Mouse (Mus musculus): ENCODE measurements around the gene Kyat1. TPM values are rescaled to one million over a fixed set of nuclear protein-coding genes. Genes with fewer than 3 reads are reported as not detected.

The Kyat1 gene
- polyA plus RNA-seq, 1 experiment from 2014 or later = 15.6 TPM

- no peak overlapping the region for H3K4me2 ChIP-seq (ENCODE audit: low read length)
- WGBS = 78% methylated on average over 4 of the region's 4 CpGs
- H3K9ac ChIP-seq (ENCODE audit: low read length) = no peak overlapping the region
- no peaks in the 10 kb centered on the region for H3K9me3 ChIP-seq (ENCODE audit: control insufficient read depth, low read length)
- H3K27me3 ChIP-seq (replicated peaks; ENCODE audit: control insufficient read depth, insufficient read depth, low read length) = no peaks in the 10 kb centered on the region
- peaks cover 5% of the 10 kb centered on the region for H3K4me1 ChIP-seq (replicated peaks; ENCODE audit: control insufficient read depth, insufficient read depth, low read length)
- DNase-seq (ENCODE audit: low spot score) (no peak), ATAC-seq (replicated peaks; ENCODE audit: low FRiP score, low TSS enrichment, low read depth) (no peak)
- H3K36me3 ChIP-seq (ENCODE audit: control insufficient read depth, insufficient read depth, low read length) = no peaks in the 10 kb centered on the region
- H3K4me3 ChIP-seq (ENCODE audit: low read depth, low read length) = no peak overlapping the region
- H3K27ac ChIP-seq (ENCODE audit: low read depth) = no peak overlapping the region
Measured at GRCm38 (mm10) chr2:30207401-30207800, 1.8 kb upstream of the Kyat1 start.

- peaks cover 8% of the 10 kb centered on the region for H3K4me1 ChIP-seq (replicated peaks; ENCODE audit: control insufficient read depth, insufficient read depth, low read length)
- no peaks in the 10 kb centered on the region for H3K36me3 ChIP-seq (ENCODE audit: control insufficient read depth, insufficient read depth, low read length)
- peak overlapping the region; percentile 45 for H3K9ac ChIP-seq (ENCODE audit: low read length)
- no peaks in the 10 kb centered on the region for H3K9me3 ChIP-seq (ENCODE audit: control insufficient read depth, low read length)
- ATAC-seq (replicated peaks; ENCODE audit: low FRiP score, low TSS enrichment, low read depth) (peak; percentile 82), DNase-seq (ENCODE audit: low spot score) (no peak)
- peak overlapping the region; percentile 75 for H3K4me2 ChIP-seq (ENCODE audit: low read length)
- WGBS = 2% methylated on average over 13 of the region's 13 CpGs
- peak overlapping the region; percentile 59 for H3K4me3 ChIP-seq (ENCODE audit: low read depth, low read length)
- H3K27me3 ChIP-seq (replicated peaks; ENCODE audit: control insufficient read depth, insufficient read depth, low read length) = no peaks in the 10 kb centered on the region
- H3K27ac ChIP-seq (ENCODE audit: low read depth) = peak overlapping the region; percentile 49; the same call in 1 of the 2 replicates
Measured at GRCm38 (mm10) chr2:30205255-30205628, 405 bp downstream of the Kyat1 start.

GRCm38 (mm10) chr2:30203439-30203838 is 2.2 kb downstream of the Kyat1 start:
- Histone ChIP-seq H3K9ac (ENCODE audit: low read length) (no peak overlapping the region), H3K4me1 (replicated peaks; ENCODE audit: control insufficient read depth, insufficient read depth, low read length) (peaks cover 8% of the 10 kb centered on the region), H3K9me3 (ENCODE audit: control insufficient read depth, low read length) (no peaks in the 10 kb centered on the region), H3K27ac (ENCODE audit: low read depth) (no peak overlapping the region), H3K36me3 (ENCODE audit: control insufficient read depth, insufficient read depth, low read length) (no peaks in the 10 kb centered on the region), H3K4me2 (ENCODE audit: low read length) (no peak overlapping the region), H3K4me3 (ENCODE audit: low read depth, low read length) (no peak overlapping the region), H3K27me3 (replicated peaks; ENCODE audit: control insufficient read depth, insufficient read depth, low read length) (no peaks in the 10 kb centered on the region)
- WGBS = 77% methylated on average over 7 of the region's 7 CpGs
- ATAC-seq (replicated peaks; ENCODE audit: low FRiP score, low TSS enrichment, low read depth) (no peak), DNase-seq (ENCODE audit: low spot score) (no peak)

- H3K9me3 ChIP-seq (ENCODE audit: control insufficient read depth, low read length) = no peaks in the 10 kb centered on the region
- peak overlapping the region; percentile 38 for H3K27ac ChIP-seq (ENCODE audit: low read depth)
- DNase-seq (ENCODE audit: low spot score) (no peak), ATAC-seq (replicated peaks; ENCODE audit: low FRiP score, low TSS enrichment, low read depth) (no peak)
- WGBS = 58% methylated on average over 5 of the region's 5 CpGs
- peaks cover 8% of the 10 kb centered on the region for H3K4me1 ChIP-seq (replicated peaks; ENCODE audit: control insufficient read depth, insufficient read depth, low read length)
- no peak overlapping the region for H3K9ac ChIP-seq (ENCODE audit: low read length)
- no peak overlapping the region for H3K4me2 ChIP-seq (ENCODE audit: low read length)
- no peaks in the 10 kb centered on the region for H3K27me3 ChIP-seq (replicated peaks; ENCODE audit: control insufficient read depth, insufficient read depth, low read length)
- H3K36me3 ChIP-seq (ENCODE audit: control insufficient read depth, insufficient read depth, low read length) = no peaks in the 10 kb centered on the region
- no peak overlapping the region for H3K4me3 ChIP-seq (ENCODE audit: low read depth, low read length)
Measured at GRCm38 (mm10) chr2:30200388-30200925, 5.2 kb downstream of the Kyat1 start.

- 49% methylated on average over 1 of the region's 1 CpGs for WGBS
- Histone ChIP-seq H3K27me3 (replicated peaks; ENCODE audit: control insufficient read depth, insufficient read depth, low read length) (no peaks in the 10 kb centered on the region), H3K4me2 (ENCODE audit: low read length) (no peak overlapping the region), H3K27ac (ENCODE audit: low read depth) (peak overlapping the region; percentile 60), H3K36me3 (ENCODE audit: control insufficient read depth, insufficient read depth, low read length) (no peaks in the 10 kb centered on the region), H3K9ac (ENCODE audit: low read length) (no peak overlapping the region), H3K4me3 (ENCODE audit: low read depth, low read length) (no peak overlapping the region), H3K4me1 (replicated peaks; ENCODE audit: control insufficient read depth, insufficient read depth, low read length) (peaks cover 8% of the 10 kb centered on the region), H3K9me3 (ENCODE audit: control insufficient read depth, low read length) (no peaks in the 10 kb centered on the region)
- DNase-seq (ENCODE audit: low spot score) (no peak), ATAC-seq (replicated peaks; ENCODE audit: low FRiP score, low TSS enrichment, low read depth) (peak; percentile 83)
Measured at GRCm38 (mm10) chr2:30199984-30200383, 5.7 kb downstream of the Kyat1 start.

- Histone ChIP-seq H3K4me3 (ENCODE audit: low read depth, low read length) (no peak overlapping the region), H3K4me2 (ENCODE audit: low read length) (no peak overlapping the region), H3K36me3 (ENCODE audit: control insufficient read depth, insufficient read depth, low read length) (no peaks in the 10 kb centered on the region), H3K9ac (ENCODE audit: low read length) (no peak overlapping the region), H3K9me3 (ENCODE audit: control insufficient read depth, low read length) (no peaks in the 10 kb centered on the region), H3K27me3 (replicated peaks; ENCODE audit: control insufficient read depth, insufficient read depth, low read length) (no peaks in the 10 kb centered on the region), H3K4me1 (replicated peaks; ENCODE audit: control insufficient read depth, insufficient read depth, low read length) (0 out of 2 replicates have a peak, but pooled peaks cover 3% of the 10 kb centered on the region), H3K27ac (ENCODE audit: low read depth) (no peak overlapping the region)
- 68% methylated on average over 4 of the region's 4 CpGs for WGBS
- DNase-seq (ENCODE audit: low spot score) (no peak), ATAC-seq (replicated peaks; ENCODE audit: low FRiP score, low TSS enrichment, low read depth) (no peak)
Measured at GRCm38 (mm10) chr2:30198021-30198420, 7.6 kb downstream of the Kyat1 start.

GRCm38 (mm10) chr2:30194656-30195055 is 11.0 kb downstream of the Kyat1 start:
- H3K4me1 ChIP-seq (replicated peaks; ENCODE audit: control insufficient read depth, insufficient read depth, low read length) = no peaks in the 10 kb centered on the region
- ATAC-seq (replicated peaks; ENCODE audit: low FRiP score, low TSS enrichment, low read depth) (no peak), DNase-seq (ENCODE audit: low spot score) (no peak)
- H3K4me2 ChIP-seq (ENCODE audit: low read length) = no peak overlapping the region
- WGBS = 84% methylated on average over 3 of the region's 3 CpGs
- no peaks in the 10 kb centered on the region for H3K36me3 ChIP-seq (ENCODE audit: control insufficient read depth, insufficient read depth, low read length)
- H3K9me3 ChIP-seq (ENCODE audit: control insufficient read depth, low read length) = no peaks in the 10 kb centered on the region
- H3K27me3 ChIP-seq (replicated peaks; ENCODE audit: control insufficient read depth, insufficient read depth, low read length) = no peaks in the 10 kb centered on the region
- no peak overlapping the region for H3K9ac ChIP-seq (ENCODE audit: low read length)
- no peak overlapping the region for H3K27ac ChIP-seq (ENCODE audit: low read depth)
- H3K4me3 ChIP-seq (ENCODE audit: low read depth, low read length) = no peak overlapping the region

- no peak overlapping the region for H3K4me3 ChIP-seq (ENCODE audit: low read depth, low read length)
- H3K4me1 ChIP-seq (replicated peaks; ENCODE audit: control insufficient read depth, insufficient read depth, low read length) = no peaks in the 10 kb centered on the region
- H3K27me3 ChIP-seq (replicated peaks; ENCODE audit: control insufficient read depth, insufficient read depth, low read length) = no peaks in the 10 kb centered on the region
- ATAC-seq (replicated peaks; ENCODE audit: low FRiP score, low TSS enrichment, low read depth) (no peak), DNase-seq (ENCODE audit: low spot score) (no peak)
- no peak overlapping the region for H3K4me2 ChIP-seq (ENCODE audit: low read length)
- no peaks in the 10 kb centered on the region for H3K36me3 ChIP-seq (ENCODE audit: control insufficient read depth, insufficient read depth, low read length)
- H3K9me3 ChIP-seq (ENCODE audit: control insufficient read depth, low read length) = no peaks in the 10 kb centered on the region
- H3K27ac ChIP-seq (ENCODE audit: low read depth) = no peak overlapping the region
- no peak overlapping the region for H3K9ac ChIP-seq (ENCODE audit: low read length)
- WGBS = 88% methylated on average over 12 of the region's 12 CpGs
Measured at GRCm38 (mm10) chr2:30191790-30192580, 13.7 kb downstream of the Kyat1 start.

- Histone ChIP-seq H3K4me2 (ENCODE audit: low read length) (no peak overlapping the region), H3K9me3 (ENCODE audit: control insufficient read depth, low read length) (0 out of 2 replicates have a peak, but pooled peaks cover 5% of the 10 kb centered on the region), H3K4me3 (ENCODE audit: low read depth, low read length) (no peak overlapping the region), H3K36me3 (ENCODE audit: control insufficient read depth, insufficient read depth, low read length) (no peaks in the 10 kb centered on the region), H3K9ac (ENCODE audit: low read length) (no peak overlapping the region), H3K4me1 (replicated peaks; ENCODE audit: control insufficient read depth, insufficient read depth, low read length) (no peaks in the 10 kb centered on the region), H3K27ac (ENCODE audit: low read depth) (no peak overlapping the region), H3K27me3 (replicated peaks; ENCODE audit: control insufficient read depth, insufficient read depth, low read length) (no peaks in the 10 kb centered on the region)
- 77% methylated on average over 3 of the region's 3 CpGs for WGBS
- ATAC-seq (replicated peaks; ENCODE audit: low FRiP score, low TSS enrichment, low read depth) (no peak), DNase-seq (ENCODE audit: low spot score) (no peak)
Measured at GRCm38 (mm10) chr2:30185681-30186080, 20.0 kb downstream of the Kyat1 start.
